Mouse (Mus musculus): ENCODE results near the gene Pnma1. TPM values are rescaled to one million over a fixed set of nuclear protein-coding genes. Genes with fewer than 3 reads are reported as not detected.
A peak's percentile ranks its signal among the peaks of the same experiment; 100 is the strongest.

Pnma1 gene
- polyA plus RNA-seq, 3 experiments from 2014 or later = 0.40 to 0.44 TPM; not detected in 1

DNA sequence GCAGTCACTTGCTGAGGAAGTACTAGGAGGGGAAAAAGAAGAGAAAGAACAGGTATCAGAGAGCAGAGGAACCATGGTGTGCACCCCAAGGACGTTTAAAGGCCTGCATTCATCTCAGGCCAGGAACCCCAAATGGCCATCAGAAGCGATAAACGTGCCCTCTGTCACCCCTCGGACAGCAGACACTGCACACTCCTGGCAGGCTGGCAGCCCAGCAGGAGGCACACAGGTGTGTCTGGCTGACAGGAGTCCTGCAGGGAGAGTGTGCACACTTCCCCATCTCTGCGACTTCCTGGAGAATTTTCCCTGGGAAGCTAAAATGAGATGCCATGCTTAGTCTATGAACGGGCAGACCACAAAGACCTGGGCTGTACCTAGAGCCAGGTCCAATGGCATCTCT lies 5.1 kb upstream of the Pnma1 start:
- no peak for ATAC-seq

DNA sequence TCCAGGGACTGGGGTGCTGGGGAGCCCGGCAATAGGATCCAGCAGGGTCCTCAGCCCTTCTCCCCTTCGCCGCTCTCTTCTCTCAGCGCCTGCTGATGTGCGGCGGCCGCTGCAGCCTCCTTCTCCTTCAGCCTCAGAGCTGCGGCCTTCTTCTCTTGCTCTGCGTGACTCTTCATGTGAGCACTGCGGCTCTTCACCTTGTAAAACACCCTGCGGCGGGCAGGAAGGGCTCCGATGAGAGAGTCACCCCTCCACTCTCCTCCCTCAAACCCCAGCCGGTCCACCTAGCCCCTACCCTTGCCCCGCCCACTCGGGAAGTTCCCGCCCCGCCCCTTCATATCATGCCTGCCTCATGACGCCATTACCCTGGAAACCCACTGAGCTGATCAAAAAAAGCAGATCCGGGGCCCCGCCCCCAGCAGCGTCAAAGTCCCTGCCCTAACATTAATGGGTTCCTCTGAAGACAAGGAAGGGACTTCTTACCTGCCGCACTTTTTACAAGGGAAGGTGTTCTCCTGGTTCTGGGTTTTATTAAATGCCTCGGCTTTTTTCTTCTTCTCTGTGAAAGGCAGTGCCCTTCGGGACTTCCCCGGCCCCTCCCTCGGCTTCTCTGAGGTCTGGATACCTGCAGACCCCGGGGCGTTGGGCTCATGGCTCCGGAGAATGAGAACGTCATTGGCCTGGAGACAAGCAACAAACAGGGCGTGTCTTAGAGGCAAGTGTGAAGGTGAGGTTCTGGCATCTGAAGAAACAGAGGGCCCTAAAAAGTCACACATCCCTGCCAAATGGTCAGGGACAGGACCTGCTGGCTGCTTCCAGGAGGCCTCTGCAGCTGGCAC lies 4.3 kb upstream of the Pnma1 start:
- ATAC-seq = no peak

DNA sequence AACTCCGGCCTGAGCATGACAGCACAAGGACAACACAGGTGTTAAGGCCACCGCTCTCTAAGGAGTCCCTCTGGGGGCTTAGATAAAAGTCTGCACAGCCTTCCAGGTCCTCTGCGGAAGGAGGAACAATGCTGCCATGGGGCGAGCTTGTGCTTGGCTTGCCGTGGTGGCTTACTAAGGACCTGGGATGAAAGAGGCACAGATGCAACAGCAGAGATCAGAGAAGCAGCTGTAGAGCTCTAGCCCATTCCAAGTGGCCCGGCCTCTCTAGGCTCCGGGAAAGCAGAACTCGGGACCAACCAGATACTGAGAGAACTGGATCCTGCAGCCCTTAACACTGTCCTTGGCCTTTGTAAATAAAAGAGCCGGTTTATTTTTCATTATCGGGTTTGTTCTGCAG lies 3.6 kb upstream of the Pnma1 start:
- no peak for ATAC-seq

DNA sequence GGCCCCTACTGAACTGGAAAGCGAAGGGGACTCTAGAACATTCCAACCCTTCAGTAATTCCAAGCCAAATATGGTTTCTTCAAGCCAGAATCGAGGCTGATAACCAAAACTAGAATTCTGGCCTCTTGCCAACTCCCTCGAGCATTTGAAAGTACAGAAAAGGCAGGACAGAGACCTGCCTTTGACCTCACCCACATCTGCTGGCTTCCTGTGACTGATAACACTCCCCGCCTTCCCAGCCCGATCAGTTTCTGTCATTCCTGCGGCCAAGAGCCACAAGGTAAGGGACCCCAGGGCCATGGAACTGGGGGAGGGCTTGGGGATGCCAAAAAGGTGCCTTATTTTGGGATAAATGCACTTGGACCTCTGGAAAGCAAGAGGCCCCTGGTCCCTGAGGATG lies 2.7 kb upstream of the Pnma1 start:
- no peak for ATAC-seq

DNA sequence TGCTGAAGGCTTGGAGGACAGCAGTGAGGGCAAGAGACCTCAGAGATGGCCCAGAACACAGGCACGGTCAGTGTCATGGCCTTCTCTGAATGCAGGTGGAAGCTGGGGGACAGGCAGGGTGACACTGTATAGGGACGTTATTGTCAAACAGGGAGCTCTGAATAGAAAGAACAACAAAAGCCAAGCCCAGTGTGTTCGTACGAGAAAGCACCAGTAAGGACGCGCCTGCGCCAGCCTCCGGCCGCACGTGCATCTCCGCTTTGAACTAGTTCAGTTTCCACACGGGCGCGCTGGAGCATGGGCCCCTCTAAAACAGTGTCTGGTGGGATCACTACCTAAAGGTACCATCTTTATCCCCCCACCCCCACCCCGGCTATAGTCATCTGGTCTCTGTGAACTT lies 1.7 kb upstream of the Pnma1 start:
- ATAC-seq = no peak

DNA sequence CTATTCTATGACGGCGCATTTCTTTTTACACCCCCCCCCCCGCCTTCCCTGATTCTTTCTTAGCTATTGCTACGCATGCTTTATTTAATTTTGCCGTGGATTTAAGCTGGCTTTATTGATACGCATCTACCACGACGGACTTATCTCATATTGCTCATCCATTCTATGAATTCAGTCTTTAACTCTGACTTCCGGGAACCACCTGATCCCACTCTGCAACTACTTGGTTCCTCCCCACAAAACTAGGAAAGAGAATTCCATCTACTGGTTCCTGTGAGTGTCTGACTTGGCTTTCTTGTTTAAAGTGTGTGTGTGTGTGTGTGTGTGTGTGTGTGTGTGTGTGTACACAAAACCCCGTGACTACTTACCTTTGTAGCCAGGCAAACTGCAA lies 328 bp upstream of the Pnma1 start:
- ATAC-seq = no peak

DNA sequence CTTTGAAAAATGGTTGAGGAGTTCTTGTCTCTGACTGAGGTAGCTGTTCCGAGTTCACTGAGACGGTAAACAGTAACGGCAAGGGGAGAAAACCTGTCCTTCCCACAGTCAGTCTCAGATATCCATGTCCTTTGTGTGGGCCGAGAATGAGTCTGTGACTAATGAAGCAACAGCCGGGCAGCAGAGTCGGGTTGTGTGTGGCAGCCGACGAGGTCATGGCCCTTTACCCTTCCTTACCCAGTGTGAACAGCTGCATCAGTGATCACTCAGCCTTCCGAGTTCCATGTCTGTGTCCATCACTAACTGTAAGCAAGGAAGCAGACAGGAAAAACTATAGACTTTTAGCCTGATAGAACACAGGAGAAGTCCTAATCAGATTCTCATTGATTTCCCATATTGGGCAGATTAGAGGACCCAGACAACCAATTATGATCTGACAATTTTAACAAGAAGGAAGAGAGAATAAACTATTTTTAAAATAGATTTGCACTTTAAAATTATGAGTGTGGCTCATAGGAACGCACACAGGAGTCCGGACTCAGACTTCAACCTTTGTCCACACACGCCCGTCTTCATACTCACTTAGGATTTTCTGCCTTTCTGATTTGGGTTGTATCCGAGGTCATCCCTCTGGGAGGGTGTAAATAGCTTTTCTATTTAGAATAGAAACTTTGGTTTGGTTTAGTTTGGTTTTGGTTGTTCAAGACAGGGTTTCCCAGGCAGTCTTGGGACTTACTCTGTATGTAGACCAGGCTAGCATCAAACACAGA lies 5.8 kb downstream of the Pnma1 start:
- ATAC-seq = no peak

DNA sequence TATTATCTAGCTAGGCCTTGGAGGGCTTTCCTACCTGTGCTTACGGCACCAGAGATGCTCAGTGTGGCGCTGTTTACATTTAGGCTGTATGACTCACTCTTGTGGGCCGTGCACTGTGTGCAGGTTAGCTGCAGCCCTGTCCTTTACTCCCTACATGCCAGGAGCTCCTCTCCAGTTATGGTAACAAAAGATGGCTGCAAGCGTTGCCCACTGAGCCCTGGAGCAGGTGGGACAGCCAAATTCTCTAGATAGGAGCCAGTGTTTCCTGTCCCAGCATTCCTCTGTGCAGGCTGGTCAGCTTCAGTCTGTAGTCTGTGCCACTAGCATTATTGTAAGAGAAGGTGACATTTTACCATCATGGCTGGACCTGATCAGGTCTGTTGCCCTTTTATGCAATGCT lies 7.0 kb downstream of the Pnma1 start:
- no peak for ATAC-seq

DNA sequence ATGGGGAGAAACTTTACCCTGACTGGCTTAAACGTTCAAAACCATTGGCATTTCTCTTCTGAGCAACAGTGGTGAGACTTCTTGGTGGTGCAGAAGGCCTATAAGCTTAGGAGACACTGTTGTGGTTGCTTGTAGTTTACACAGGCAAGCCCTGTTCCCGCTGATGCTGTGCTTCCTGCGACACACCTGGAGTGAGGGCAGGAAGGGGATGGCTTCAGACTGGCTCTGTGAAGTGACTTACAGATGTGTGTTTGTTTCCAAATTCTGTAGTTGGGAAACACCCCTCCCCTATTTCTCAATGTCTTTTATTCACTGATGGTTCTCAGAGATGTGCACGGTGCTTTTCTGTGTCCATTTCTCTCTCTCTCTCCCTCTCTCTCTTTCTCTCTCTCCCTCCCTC lies 8.2 kb downstream of the Pnma1 start:
- no peak for ATAC-seq

DNA sequence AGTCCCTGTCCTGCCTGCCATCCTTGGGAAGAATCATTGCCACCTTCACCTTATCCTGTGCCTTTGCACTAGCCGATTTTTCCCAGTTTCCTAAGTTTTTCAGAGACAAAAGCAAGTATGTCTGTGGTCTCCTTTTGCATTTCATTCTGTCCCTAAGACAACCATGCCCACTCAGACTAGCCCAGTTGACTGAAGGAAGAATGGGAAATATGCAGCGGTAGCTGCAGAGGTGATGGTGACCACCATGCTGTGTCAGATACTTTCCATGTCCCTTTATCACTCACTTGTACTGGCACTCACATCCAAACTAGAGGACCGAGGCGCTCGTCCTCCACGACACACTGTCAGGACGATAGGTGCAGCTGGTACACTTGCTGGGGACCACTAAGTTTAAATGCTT lies 11.2 kb downstream of the Pnma1 start:
- no peak for ATAC-seq

DNA sequence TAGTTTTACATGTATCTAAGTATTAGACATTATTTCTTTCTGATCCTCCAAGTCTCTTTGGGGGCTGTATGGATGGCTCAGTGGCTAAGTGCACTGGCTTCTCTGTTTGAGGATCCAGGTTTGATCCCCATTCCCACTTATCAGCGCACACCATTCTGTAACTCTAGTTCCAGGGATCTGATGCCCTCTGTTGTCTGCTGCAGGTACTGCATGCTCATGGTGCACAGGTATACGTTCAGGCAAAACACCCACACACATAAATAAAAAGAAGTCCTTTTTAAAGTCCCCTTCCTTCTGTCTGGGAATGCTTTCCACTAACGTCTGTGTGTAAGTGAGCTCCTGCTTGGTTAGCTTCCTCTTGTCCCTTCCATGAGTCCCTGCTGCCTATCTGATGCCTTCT lies 16.0 kb downstream of the Pnma1 start:
- ATAC-seq = no peak

DNA sequence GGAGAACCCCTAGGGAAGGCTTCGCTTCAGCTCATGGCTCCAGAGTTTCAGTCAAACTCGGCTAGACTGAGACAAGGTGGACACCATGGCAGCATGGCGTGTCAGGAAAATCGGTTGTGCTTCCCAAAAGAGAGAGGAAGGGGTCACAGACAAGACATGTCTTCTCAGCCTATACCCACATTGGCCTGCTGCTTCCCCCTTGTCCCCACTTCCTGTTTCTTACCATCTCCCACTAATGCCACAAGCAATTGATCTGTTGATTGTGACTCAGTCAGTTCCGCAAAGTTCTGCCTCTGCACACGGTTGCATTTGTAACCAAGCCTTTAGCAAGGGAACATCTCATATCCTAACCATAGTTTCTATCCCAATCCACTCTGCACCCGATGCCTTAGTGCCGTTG lies 18.4 kb downstream of the Pnma1 start:
- ATAC-seq = no peak

DNA sequence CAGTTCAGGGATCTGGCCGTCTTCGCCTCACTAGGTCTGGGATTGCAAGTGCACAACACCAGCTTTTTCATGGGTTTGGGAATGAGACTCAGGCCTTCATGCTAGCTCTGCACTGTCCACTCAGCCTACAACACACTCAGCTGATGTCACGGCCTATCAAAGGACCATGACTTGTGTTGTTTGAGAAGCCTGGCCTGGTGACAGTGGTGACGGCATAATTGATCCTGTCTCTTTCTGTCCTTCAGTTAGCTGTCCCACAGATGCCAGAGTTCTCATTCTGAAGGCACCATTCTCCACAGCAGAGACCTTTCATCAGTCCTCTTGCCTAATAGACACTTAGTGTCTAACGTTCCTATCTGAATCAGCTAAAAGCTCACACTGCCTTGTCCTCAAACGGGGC lies 19.7 kb downstream of the Pnma1 start:
- no peak for ATAC-seq

DNA sequence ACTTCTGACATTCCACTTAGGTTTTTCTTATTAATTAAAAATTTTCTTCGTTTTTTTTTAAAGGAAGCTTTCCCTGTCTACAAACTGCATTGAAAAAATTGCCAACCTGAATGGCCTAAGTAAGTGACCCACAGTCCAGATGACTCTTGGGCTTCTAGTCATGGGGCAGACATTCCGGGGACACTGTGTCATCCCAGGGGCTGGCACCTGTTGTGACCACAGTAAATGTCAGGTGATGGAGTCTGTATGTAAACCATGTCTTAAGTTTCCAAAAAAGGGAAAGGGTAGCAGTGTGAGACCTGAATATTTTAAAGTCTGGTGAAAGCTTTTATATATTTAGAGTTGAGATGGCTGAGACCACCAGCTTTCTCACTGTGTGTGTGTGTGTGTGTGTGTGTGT lies 21.4 kb downstream of the Pnma1 start:
- no peak for ATAC-seq

DNA sequence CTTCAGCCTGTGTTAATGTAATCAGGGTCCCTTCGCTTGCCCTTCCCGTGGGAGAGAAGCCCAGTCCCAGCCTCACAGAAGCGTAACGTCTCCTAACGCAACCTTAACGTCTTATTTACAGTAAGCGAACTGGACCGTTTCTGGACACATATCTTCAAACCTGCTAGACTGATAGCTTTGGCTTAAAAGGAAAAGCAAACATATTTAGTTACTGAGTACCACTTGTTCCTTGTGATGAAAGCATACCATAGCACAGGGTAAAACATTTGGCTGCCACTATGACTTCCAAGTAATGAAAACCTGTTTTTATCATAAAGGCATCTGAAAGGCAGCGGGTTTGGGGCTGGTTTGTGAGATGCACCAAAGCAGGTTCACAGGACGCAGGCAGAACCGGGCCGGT lies 22.4 kb downstream of the Pnma1 start:
- no peak for ATAC-seq

DNA sequence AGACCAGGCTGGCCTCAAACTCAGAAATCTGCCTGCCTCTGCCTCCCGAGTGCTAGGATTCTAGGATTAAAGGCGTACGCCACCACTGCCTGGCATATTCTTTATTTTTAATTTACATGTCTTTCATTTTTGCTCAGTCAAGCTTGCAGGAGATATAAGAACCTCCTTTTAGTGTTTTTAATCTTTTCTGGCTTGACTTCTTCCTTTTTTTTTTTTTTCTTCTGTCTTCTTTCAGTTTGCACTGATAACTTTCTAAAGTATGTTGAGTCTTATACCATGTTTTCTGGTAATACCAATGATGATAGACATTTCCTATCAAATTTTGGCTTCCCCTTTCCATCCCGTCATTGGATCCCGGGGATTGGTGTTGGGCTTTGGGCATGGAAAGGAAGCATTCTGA lies 28.7 kb downstream of the Pnma1 start:
- ATAC-seq = no peak

DNA sequence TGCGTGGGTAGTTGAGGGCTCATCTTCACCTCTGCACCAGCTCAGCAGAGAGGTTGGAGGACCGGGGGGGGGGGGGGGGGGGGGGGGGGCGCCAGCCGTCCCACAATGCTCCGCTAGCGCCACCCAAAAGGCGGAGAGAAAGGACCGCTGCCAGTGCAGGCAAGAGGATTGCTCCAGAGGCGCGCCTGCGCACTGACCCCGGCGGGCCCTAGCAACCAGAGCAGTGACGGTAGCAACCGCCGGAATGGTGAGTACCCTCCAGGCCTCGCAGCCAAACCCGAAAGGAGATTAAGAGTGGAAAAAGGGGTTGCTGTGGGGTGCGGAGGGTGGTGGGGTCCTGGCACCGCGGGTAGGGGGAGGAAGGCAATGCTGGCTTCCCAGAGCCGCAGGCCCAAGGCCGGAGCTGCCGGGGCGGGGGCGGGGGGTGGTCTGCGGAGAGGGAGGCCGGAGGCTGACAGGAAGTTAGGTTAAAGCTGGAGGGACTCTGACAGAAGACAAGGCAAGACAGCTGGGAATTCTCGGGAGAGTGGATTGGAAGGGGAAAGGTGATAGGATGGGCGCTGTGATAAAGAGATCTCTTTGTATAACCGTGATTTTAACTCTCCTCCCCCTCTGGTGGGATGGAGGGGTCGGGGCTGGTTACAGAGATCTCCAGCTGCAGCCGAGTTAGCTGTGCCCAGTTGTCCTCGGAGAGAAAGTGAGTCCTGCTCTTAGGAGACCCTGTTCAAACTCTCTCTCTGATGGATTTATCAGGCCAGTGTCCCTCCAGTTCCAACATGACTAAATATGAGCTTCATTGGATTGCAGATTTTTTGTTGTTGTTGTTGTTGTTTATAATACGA lies 33.9 kb downstream of the Pnma1 start, which contains the start of gene Dnal1:
Gene Dnal1, plus strand, starts transcription at position 214 of the 842 bp plus-strand sequence.
- ATAC-seq = peak; percentile 94

DNA sequence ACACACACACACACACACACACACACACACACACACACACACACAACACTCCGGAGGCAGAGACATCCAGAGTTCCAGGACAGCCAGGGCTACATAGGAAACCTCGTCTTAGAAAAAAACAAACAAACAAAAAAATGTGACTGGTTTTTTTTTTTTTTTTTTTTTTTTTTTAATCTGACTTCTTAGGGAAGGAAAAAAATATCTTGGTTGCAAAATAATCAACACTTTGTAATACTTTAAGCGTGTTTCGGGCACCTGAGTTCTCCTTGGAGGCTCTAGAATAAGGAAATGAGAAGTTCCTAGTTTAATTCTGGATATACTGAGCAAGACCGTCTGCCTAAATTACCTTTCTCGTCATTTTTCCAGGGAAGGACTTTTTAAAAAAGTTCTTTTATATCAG lies 34.6 kb downstream of the Pnma1 start:
- no peak for ATAC-seq

DNA sequence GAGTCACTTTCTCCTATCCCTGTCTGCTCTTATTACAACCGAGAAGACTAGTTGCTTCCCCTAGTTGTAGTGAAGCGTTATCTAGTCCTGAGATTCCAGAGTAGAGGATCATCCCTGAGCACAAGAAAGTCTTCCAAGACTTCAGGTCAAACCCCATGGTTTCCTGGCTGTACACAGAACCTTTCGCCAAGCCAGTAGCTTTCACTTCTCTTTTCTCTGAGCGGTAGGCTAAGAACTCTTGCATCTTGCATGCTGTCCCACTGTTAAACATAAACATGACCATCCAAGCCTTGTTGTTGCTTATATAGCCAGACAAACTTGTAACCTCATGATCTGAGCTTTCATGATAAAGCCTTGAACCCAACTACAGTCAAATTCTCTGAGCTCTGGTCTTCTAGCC lies 37.5 kb downstream of the Pnma1 start:
- ATAC-seq = no peak

DNA sequence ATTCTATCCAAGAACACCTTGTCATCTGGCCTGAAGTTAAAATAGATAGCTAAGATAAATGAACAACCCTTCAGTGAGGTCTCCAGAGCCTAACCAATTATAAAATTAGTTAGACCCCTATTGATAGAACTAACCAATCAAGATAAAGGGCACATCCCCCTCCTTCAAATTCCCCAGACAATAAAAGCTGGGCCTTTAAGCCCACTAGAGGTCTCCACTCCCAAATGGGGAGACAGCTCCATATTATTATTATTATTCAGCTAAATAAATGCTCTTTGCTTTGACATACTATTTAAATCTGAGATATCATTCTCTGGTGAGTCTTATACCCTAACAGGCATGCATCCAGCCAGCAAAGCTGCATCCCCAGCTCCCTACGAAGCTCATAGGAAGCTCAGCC lies 38.4 kb downstream of the Pnma1 start:
- ATAC-seq = no peak

DNA sequence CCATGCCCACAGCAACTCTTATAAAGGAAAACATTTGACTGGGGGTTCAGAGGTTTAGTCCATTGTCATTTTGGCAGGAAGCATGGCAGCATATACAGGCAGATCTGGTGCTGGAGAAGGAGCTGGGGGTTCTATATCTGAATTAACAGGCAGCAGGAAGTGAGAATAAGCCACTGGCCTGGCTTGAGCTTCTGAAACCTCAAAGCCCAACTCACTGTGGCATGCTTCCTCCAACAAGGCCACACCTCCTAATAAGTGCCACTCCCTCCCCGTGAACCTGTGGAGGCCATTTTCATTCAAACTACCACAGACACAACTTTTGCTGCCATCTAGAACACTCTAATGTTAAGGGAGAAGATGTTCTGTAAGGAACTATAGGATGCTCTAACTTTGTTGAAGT lies 40.6 kb downstream of the Pnma1 start:
- ATAC-seq = no peak

DNA sequence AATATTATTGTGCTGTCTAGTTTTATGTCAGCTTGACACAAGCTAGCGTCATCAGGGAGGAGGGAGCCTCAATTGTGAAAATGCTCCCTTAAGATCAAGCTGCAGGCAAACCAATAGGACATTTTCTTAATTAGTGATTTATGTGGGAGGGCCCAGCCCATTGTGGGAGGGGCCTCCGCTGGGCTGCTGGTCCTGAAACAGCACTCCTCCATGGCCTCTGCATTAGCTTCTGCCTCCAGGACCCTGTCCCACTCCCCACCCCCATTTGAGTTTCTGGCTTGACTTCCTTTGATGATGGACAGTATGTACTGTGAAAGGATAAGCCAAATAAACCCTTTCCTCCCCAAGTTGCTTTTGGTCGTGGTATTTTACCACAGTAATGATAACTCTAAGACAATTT lies 41.3 kb downstream of the Pnma1 start:
- no peak for ATAC-seq

DNA sequence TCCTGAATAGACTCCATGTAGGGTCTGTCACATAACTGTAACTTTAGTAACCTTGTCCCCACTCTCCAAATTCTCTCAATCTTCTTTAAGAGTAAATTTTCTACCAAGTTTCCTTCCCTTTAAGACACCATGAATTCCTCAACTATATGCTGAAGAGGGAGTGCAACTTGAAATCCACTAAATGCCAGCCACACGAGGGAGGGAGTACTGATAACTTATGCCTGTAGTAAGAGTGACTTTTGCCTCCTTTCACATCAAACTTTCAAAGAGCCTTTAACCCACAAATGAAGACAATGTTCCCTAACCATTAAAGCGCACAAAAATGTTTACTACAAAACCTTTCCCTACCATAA lies 46.8 kb downstream of the Pnma1 start:
- ATAC-seq = no peak

Data from inflammation-experienced regulatory T-cells, adult 6 months (primary cell).